In the genomic region with DNA sequence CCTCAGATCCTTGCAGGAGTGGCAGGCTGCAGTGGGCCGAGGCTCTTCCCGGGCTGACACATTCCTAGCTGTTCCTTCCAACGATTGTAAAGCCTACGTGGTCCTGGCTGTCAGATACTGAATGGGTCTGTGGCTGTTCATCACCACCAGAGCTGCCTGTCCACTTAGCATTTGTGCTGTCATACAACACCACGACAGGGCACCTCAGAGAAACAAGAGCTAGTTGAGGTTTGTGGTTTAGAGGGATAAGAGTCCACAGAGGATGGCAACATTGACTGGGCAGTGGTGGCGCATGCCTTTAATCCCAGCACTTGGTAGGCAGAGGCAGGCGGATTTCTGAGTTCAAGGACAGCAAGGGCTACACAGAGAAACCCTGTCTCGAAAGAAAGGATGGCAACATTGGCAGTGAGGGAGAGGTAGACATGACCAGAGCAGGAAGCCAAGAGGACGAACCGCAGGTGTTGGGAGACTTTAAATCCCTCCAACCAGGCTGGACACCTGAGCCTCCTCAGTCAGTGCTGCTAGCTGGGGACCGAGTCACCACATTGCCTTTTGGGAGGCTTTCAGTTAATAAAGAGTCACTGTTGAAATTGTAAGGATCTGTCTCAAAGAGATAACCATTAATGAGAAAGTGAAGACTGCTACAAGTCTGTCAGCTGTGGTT, we compare ENCODE assay signal across 1 mouse cellular context.
A peak's percentile ranks its signal among the peaks of the same experiment; 100 is the strongest.
TF ChIP-seq lines count a peak whose summit lies in the region.

No protein-coding gene starts in this region.

TF ChIP-seq in MEL, 35 proteins besides CTCF, POLR2A, EP300 and RAD21 (continued from another document):
- peak; percentile 64; the same call in 1 of the 2 replicates for TF ChIP-seq TBP (IDR thresholded peaks at IDR 0.05; ENCODE audit: low read depth, low read length)
- no peak; the same call in 1 of the 2 replicates for TF ChIP-seq MYB (IDR thresholded peaks at IDR 0.05; ENCODE audit: low read depth, low read length)
- TF ChIP-seq CHD1 (IDR thresholded peaks at IDR 0.05; ENCODE audit: low read depth, low read length), result peak; percentile 63; the same call in 1 of the 2 replicates
